Mouse (Mus musculus): Measurements from ENCODE around the gene Prkcsh. TPM values are rescaled to one million over a fixed set of nuclear protein-coding genes. Genes with fewer than 3 reads are reported as not detected.

The Prkcsh gene
- polyA plus RNA-seq, 1 experiment from 2014 or later: 56.6 TPM

DNA sequence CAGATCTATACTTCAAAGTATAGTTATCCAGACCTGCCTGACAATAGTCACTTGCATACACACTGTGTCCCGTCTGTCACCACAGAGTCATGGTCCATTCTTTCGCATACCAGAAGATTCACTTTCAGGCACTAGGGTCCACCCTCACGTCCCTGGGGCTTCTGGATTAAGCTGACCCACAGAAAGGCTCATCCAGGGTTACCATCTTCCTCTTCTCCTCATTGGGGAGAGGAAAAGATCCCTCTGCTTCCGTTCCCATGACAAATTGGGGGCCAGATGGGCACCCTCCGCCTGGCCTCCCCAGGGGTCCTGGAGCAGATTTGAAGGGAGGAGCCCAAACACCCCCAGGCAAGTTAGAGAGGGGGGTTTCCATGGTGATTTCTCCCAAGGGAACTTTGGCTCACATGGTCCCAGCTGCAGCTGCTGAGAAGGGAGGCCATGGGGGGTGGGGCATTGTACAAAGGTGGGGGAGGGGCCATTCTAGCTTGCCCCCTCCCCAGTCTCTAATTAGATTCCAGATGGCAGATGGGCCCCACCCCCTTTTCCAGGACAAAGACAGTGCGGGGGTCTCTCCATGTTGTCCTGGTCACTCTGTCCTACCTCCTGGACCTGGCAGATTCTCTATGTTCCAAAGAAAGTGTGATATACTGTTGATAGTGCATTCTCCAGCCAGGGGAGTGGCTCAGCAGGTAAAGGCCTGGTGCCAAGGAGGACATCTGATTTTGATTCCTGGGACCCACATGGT is 32.9 kb downstream of the Prkcsh start:
- Histone ChIP-seq H3K27me3 (ENCODE audit: control insufficient read depth, insufficient read depth, low read length) (no peaks in the 10 kb centered on the region), H3K9me3 (ENCODE audit: control insufficient read depth, low read length) (no peaks in the 10 kb centered on the region), H3K9ac (ENCODE audit: low read length) (no peak overlapping the region), H3K4me3 (ENCODE audit: control insufficient read depth in 1 of 2, insufficient read depth in 1 of 2, low read depth in 1 of 2, low read length in 2 of 2) (no peak overlapping the region), H3K36me3 (ENCODE audit: control insufficient read depth, insufficient read depth, low read length) (no peaks in the 10 kb centered on the region), H3K4me1 (ENCODE audit: control insufficient read depth in 2 of 2, insufficient read depth in 2 of 2, low read length in 2 of 2) (no peaks in the 10 kb centered on the region), H3K27ac (replicated peaks in 1 of 2; ENCODE audit: control insufficient read depth in 1 of 2, insufficient read depth in 1 of 2, low read depth in 2 of 2, low read length in 2 of 2) (no peak overlapping the region), H3K4me2 (ENCODE audit: low read length) (no peak overlapping the region)
- WGBS: 47% methylated on average over 6 of the region's 6 CpGs
- ATAC-seq (ENCODE audit: insufficient number of reproducible peaks, insufficient read depth, low FRiP score, low read depth): no peak

DNA sequence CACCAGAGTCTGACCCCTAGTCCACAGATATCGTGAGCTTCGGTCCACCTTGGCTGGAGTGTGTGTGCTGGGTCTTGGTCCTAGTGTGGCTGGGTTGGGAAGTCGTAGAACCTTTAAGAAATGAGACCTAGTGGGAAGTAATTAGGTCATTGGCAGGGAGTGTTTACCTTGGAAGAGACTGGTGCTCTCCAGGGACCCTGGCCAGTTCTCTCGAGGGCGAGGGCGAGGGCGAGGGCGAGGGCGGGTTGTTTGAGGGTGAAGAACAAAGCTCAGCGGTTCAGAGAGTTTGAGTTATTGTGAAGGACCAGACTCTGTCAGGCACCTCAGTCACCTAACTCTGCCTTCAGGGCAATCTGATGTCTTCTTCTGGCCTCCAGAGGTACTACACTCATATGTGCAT is 35.2 kb downstream of the Prkcsh start:
- no peaks in the 10 kb centered on the region for H3K27me3 ChIP-seq (ENCODE audit: control insufficient read depth, insufficient read depth, low read length)
- H3K9ac ChIP-seq (ENCODE audit: low read length): no peak overlapping the region
- no peak overlapping the region for H3K4me2 ChIP-seq (ENCODE audit: low read length)
- no peak overlapping the region for H3K4me3 ChIP-seq (ENCODE audit: control insufficient read depth in 1 of 2, insufficient read depth in 1 of 2, low read depth in 1 of 2, low read length in 2 of 2)
- H3K27ac ChIP-seq (replicated peaks in 1 of 2; ENCODE audit: control insufficient read depth in 1 of 2, insufficient read depth in 1 of 2, low read depth in 2 of 2, low read length in 2 of 2): no peak overlapping the region
- H3K36me3 ChIP-seq (ENCODE audit: control insufficient read depth, insufficient read depth, low read length): no peaks in the 10 kb centered on the region
- no peak for ATAC-seq (ENCODE audit: insufficient number of reproducible peaks, insufficient read depth, low FRiP score, low read depth)
- H3K4me1 ChIP-seq (ENCODE audit: control insufficient read depth in 2 of 2, insufficient read depth in 2 of 2, low read length in 2 of 2): no peaks in the 10 kb centered on the region
- no peaks in the 10 kb centered on the region for H3K9me3 ChIP-seq (ENCODE audit: control insufficient read depth, low read length)
- WGBS: 75% methylated on average over 10 of the region's 10 CpGs

- ATAC-seq (ENCODE audit: insufficient number of reproducible peaks, insufficient read depth, low FRiP score, low read depth): no peak
- no peaks in the 10 kb centered on the region for H3K36me3 ChIP-seq (ENCODE audit: control insufficient read depth, insufficient read depth, low read length)
- no peaks in the 10 kb centered on the region for H3K9me3 ChIP-seq (ENCODE audit: control insufficient read depth, low read length)
- no peak overlapping the region for H3K4me3 ChIP-seq (ENCODE audit: control insufficient read depth in 1 of 2, insufficient read depth in 1 of 2, low read depth in 1 of 2, low read length in 2 of 2)
- no peak overlapping the region for H3K4me2 ChIP-seq (ENCODE audit: low read length)
- no peaks in the 10 kb centered on the region for H3K27me3 ChIP-seq (ENCODE audit: control insufficient read depth, insufficient read depth, low read length)
- H3K4me1 ChIP-seq (ENCODE audit: control insufficient read depth in 2 of 2, insufficient read depth in 2 of 2, low read length in 2 of 2): no peaks in the 10 kb centered on the region
- 55% methylated on average over 2 of the region's 2 CpGs for WGBS
- H3K27ac ChIP-seq (replicated peaks in 1 of 2; ENCODE audit: control insufficient read depth in 1 of 2, insufficient read depth in 1 of 2, low read depth in 2 of 2, low read length in 2 of 2): no peak overlapping the region
- H3K9ac ChIP-seq (ENCODE audit: low read length): no peak overlapping the region
Observed at GRCm38 (mm10) chr9:22041832-22042231, 39.2 kb downstream of the Prkcsh start.

GRCm38 (mm10) chr9:22047329-22047728 is 44.7 kb downstream of the Prkcsh start:
- Histone ChIP-seq H3K27ac (replicated peaks in 1 of 2; ENCODE audit: control insufficient read depth in 1 of 2, insufficient read depth in 1 of 2, low read depth in 2 of 2, low read length in 2 of 2) (no peak overlapping the region), H3K4me2 (ENCODE audit: low read length) (no peak overlapping the region), H3K27me3 (ENCODE audit: control insufficient read depth, insufficient read depth, low read length) (peaks cover 33% of the 10 kb centered on the region), H3K4me3 (ENCODE audit: control insufficient read depth in 1 of 2, insufficient read depth in 1 of 2, low read depth in 1 of 2, low read length in 2 of 2) (no peak overlapping the region), H3K9ac (ENCODE audit: low read length) (no peak overlapping the region), H3K4me1 (ENCODE audit: control insufficient read depth in 2 of 2, insufficient read depth in 2 of 2, low read length in 2 of 2) (peaks cover 5 to 16% of the 10 kb centered on the region in 2 experiments; a peak in 3 of 4 replicates), H3K36me3 (ENCODE audit: control insufficient read depth, insufficient read depth, low read length) (no peaks in the 10 kb centered on the region), H3K9me3 (ENCODE audit: control insufficient read depth, low read length) (no peaks in the 10 kb centered on the region)
- ATAC-seq (ENCODE audit: insufficient number of reproducible peaks, insufficient read depth, low FRiP score, low read depth): no peak
- 53% methylated on average over 9 of the region's 9 CpGs for WGBS

DNA sequence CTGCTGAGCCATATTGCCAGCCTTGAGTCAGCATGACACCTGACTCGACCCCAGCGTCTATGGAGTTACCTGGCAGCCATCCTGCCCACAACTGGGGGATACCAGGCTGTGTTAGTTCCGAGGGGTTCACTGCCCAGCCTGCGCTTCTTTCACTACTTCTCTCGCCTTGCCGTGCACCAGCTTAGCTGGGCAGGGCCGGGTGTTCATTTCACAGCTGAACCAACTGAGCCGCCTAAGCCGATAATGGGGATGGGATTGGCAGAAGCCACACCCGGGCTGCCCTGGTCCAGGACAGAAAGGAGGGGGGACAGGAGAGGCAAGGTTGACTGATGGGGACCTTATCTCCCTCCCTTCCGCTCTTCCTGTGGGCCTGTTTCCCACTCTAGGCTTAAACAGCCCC is 46.7 kb downstream of the Prkcsh start:
- Histone ChIP-seq H3K4me3 (ENCODE audit: control insufficient read depth in 1 of 2, insufficient read depth in 1 of 2, low read depth in 1 of 2, low read length in 2 of 2) (no peak overlapping the region), H3K4me2 (ENCODE audit: low read length) (no peak overlapping the region), H3K9me3 (ENCODE audit: control insufficient read depth, low read length) (no peaks in the 10 kb centered on the region), H3K9ac (ENCODE audit: low read length) (no peak overlapping the region), H3K27ac (replicated peaks in 1 of 2; ENCODE audit: control insufficient read depth in 1 of 2, insufficient read depth in 1 of 2, low read depth in 2 of 2, low read length in 2 of 2) (no peak overlapping the region), H3K4me1 (ENCODE audit: control insufficient read depth in 2 of 2, insufficient read depth in 2 of 2, low read length in 2 of 2) (peaks cover 5 to 16% of the 10 kb centered on the region in 2 experiments; a peak in 3 of 4 replicates), H3K36me3 (ENCODE audit: control insufficient read depth, insufficient read depth, low read length) (no peaks in the 10 kb centered on the region), H3K27me3 (ENCODE audit: control insufficient read depth, insufficient read depth, low read length) (peaks cover 50% of the 10 kb centered on the region)
- 52% methylated on average over 11 of the region's 11 CpGs for WGBS
- no peak for ATAC-seq (ENCODE audit: insufficient number of reproducible peaks, insufficient read depth, low FRiP score, low read depth)

DNA sequence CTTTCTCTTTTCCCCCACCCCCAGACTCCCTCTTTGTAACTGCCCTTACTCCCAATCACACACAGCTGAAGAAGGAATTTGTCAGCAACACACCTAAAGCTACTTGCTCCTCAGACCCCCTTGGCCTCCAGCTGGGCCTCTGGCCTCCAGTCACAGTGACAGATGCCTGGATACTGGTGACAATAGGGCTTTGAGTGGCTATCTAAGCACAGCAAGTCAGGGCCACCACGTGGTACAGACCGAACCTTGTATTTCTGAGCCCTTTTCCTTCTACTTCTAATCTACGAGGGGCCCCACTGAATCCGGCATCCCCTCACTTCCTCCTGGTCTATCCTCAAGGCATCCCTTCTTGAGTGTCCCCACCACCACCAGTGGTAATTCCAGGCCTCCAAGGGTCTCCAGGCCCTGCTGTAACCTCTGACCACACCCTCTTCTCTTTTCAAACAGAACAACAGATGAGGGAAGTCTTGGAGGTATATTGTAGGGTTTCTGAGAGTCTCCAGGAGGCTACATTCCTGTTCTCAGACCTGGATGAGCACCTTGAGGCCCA is 47.2 kb downstream of the Prkcsh start:
- H3K9me3 ChIP-seq (ENCODE audit: control insufficient read depth, low read length): no peaks in the 10 kb centered on the region
- peaks cover 55% of the 10 kb centered on the region for H3K27me3 ChIP-seq (ENCODE audit: control insufficient read depth, insufficient read depth, low read length)
- H3K4me1 ChIP-seq (ENCODE audit: control insufficient read depth in 2 of 2, insufficient read depth in 2 of 2, low read length in 2 of 2): peaks cover 8 to 20% of the 10 kb centered on the region in 2 experiments; a peak in 3 of 4 replicates
- 41% methylated on average over 4 of the region's 4 CpGs for WGBS
- H3K4me3 ChIP-seq (ENCODE audit: control insufficient read depth in 1 of 2, insufficient read depth in 1 of 2, low read depth in 1 of 2, low read length in 2 of 2): no peak overlapping the region
- no peak for ATAC-seq (ENCODE audit: insufficient number of reproducible peaks, insufficient read depth, low FRiP score, low read depth)
- H3K9ac ChIP-seq (ENCODE audit: low read length): no peak overlapping the region
- H3K36me3 ChIP-seq (ENCODE audit: control insufficient read depth, insufficient read depth, low read length): no peaks in the 10 kb centered on the region
- H3K4me2 ChIP-seq (ENCODE audit: low read length): no peak overlapping the region
- H3K27ac ChIP-seq (replicated peaks in 1 of 2; ENCODE audit: control insufficient read depth in 1 of 2, insufficient read depth in 1 of 2, low read depth in 2 of 2, low read length in 2 of 2): no peak overlapping the region

GRCm38 (mm10) chr9:22050351-22050889 is 47.8 kb downstream of the Prkcsh start:
- 1% methylated on average over 41 of the region's 43 CpGs for WGBS
- Histone ChIP-seq H3K4me1 (ENCODE audit: control insufficient read depth in 2 of 2, insufficient read depth in 2 of 2, low read length in 2 of 2) (peaks cover 8 to 20% of the 10 kb centered on the region in 2 experiments; a peak in 3 of 4 replicates), H3K4me2 (ENCODE audit: low read length) (peak overlapping the region; percentile 73), H3K4me3 (ENCODE audit: control insufficient read depth in 1 of 2, insufficient read depth in 1 of 2, low read depth in 1 of 2, low read length in 2 of 2) (peak overlapping the region; percentile 30 to 39; a peak in 3 of 4 replicates), H3K27ac (replicated peaks in 1 of 2; ENCODE audit: control insufficient read depth in 1 of 2, insufficient read depth in 1 of 2, low read depth in 2 of 2, low read length in 2 of 2) (no peak overlapping the region), H3K36me3 (ENCODE audit: control insufficient read depth, insufficient read depth, low read length) (no peaks in the 10 kb centered on the region), H3K9ac (ENCODE audit: low read length) (peak overlapping the region; percentile 48; the same call in 1 of the 2 replicates), H3K27me3 (ENCODE audit: control insufficient read depth, insufficient read depth, low read length) (peaks cover 61% of the 10 kb centered on the region), H3K9me3 (ENCODE audit: control insufficient read depth, low read length) (no peaks in the 10 kb centered on the region)
- peak; percentile 65 for ATAC-seq (ENCODE audit: insufficient number of reproducible peaks, insufficient read depth, low FRiP score, low read depth)

All from heart, embryonic 14.5 days (tissue).